Mouse (Mus musculus) heart, postnatal 0 days (tissue): ENCODE measurements at regions not wholly inside any gene's neighbourhood (a gene's known extent, or its start where the extent isn't known, plus 50 kb on each side); places are given as distances from the start of the nearest gene placed in this dataset.

ENCODE experiments used
- CTCF ChIP-seq: IDR thresholded peaks from 2 replicates; pipeline ENCODE4 v1.5.1; 2016; ENCODE audit warnings: antibody characterized with exemption, control low read depth, low read depth
- EP300 ChIP-seq: IDR thresholded peaks from 2 replicates; pipeline ENCODE4 v1.6.1; 2016; ENCODE audit warnings: antibody characterized with exemption, low read depth

DNA sequence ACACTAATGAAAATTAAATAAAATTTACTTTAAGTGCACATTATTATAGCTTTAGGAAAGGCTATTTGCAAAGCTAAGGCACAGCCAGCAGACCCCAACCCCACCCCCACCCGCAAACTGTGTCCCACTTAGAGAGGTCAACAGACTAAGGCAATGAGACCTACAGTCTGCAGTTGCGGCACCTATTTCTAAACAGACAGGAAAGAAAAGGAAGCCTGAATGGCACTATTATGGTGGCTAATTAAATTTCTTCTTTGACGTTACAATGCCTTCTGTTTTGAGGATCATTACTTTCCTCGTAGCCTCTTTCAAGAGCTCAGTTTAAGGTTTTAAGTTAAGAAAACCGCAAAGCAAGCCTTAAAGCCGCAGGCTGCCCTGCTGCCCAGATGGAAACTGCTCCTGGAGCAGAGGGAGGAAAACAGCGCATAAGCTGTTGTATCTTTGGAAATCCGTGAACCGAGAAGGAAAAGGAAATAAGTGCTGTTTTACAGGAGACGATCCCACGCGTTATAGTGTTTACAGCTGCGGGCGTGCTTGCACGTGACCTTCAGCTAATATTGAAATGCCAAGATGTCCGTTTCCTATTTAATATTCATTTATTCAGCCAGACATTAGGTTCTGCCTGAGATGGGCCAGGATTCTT lies 117.8 kb upstream of the Ldb2 start:
- no peak for TF ChIP-seq EP300
- TF ChIP-seq CTCF: no peak
